Mouse (Mus musculus) urinary bladder, adult 2 months (tissue): ENCODE measurements around the gene Ilf3. TPM values are rescaled to one million over a fixed set of nuclear protein-coding genes. Genes with fewer than 3 reads are reported as not detected.

Source experiments
- DNase-seq: peaks from one replicate; pipeline ENCODE4 v3.0.0; 2022; ENCODE audit warnings: low spot score
- polyA plus RNA-seq: library from polyadenylated mRNA; depleted of rRNA; stranded (reverse); fragments of >200 nt; gene quantifications from 2 replicates; pipeline ENCODE4 v1.2.3, GENCODE M21; 2012

Gene Ilf3
- polyA plus RNA-seq, 1 experiment = 43.9 TPM

DNA sequence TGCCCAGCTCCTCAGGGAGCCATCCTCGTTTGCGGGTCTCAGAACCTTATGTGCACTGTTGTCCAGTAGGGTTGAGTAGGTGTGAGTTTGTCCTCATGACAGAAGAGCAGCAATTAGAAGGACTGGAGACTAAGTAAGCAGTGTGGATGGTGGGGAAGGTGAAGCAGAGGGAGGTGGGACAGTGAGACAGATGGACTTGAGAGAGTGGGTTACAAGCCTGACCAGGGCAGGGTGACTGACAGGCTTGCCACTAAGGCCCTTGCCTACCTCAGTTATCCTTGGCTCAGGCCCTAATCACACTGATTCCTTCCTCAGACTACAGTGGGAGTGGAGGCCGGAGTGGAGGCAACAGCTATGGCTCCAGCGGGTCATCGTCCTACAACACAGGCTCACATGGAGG lies 36.1 kb downstream of the Ilf3 start:
- DNase-seq = no peak

DNA sequence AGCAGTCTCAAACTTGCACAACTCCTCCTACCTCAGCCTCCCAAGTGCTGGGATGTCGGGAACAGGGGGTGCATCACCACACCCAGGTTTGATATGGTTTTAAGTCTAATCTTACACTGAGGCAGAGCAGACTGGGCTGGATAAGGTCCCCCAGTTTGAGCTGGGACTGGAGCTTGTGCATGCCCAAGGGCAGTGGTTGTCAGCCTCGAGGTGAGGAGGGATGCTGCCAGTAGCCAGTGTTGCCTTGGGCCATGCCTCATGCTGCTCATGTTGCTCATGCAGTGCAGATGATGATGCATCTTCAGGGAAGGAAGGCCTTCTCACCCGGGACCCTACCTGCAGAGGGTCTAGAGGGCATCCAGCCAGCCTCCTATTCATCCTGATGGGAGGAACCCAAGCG lies 37.9 kb downstream of the Ilf3 start:
- DNase-seq = no peak

DNA sequence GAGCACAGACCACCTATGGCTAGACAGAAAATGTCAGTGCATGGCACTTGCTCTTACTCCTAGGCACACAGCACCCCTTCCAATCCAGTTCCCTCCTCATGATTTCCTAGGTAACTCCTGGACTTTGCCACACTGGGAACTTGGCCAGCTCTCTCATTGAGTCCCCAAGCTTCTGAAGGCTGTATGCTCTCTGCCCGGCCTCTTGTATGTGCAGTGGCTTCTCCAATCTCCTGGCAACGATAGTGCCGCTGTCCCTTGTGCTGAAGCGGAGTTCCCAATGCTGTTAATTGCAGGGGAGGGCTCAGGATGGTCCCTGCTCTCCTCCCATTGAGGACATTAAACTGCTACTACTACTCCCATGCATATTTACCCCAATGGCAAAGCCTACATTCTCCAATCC lies 40.3 kb downstream of the Ilf3 start:
- DNase-seq = no peak

GRCm38 (mm10) chr9:21408624-21409023 lies 41.0 kb downstream of the Ilf3 start:
- no peak for DNase-seq

DNA sequence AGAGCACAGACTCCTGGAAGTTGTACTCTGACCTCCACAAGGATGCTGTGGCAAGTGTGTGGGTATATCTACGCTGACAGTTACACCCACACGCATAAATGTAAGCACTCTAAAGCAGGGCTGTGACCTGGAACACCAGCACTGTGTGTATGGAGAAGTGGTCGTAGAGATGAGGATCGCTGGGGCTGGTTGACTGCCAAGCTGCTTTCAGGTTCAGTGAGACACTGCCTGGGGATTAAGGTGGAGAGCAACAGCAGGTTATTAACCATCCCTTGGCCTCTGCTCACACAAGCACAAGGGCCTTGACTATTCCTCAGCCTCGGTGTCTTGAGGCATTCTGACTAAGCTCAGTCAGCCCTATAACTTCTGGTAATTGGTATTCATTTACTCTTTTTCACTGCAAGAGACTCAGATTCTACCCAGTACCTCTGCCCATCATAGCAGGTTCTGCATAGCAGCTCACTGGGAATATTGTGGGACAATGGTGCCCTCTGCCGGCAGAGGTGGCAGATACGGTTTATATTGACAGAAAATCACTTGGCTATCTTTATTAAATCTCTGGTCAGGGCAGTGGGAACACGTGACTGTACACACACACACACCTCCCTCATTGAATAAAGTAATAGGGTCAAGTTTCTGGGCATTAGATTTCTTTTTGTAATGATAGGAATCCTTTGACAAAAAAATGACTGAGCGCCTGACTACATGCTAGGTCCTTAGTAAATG lies 42.1 kb downstream of the Ilf3 start:
- DNase-seq = peak; percentile 66

DNA sequence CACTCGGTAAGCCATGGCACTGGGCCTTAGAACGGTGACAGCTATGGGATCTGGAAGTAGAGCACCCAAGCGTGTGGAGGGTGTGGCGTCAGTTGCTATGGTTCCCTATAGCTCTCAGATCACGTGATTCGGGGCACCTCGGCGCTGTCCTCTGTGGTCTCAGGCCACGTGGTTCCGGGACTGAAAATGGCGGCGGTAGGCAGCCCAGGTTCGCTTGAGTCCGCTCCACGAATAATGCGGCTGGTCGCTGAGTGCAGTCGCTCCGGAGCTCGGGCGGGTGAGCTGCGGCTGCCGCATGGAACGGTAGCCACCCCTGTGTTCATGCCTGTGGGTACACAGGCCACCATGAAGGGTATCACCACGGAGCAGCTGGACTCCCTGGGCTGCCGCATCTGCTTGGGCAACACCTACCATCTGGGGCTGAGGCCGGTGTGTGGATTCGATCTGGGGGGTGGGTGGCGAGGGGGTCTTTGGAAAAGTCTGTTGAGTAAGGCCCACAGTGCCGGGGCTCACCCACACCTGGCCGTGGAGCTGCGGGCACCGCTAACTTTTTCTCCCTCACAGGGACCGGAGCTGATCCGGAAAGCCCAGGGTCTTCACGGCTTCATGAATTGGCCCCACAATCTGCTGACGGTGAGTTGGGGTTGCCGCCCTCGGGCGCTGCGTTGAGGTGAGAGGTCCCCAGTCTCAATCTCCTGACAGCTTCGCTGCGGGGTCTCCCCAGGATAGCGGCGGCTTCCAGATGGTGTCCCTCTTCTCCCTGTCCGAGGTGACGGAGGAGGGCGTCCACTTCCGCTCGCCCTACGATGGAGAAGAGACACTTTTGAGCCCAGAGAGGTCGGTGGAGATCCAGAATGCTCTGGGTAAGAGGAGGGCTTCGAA lies 44.2 kb downstream of the Ilf3 start, which contains the start of gene Qtrt1:
Qtrt1 (plus strand) TSS at position 169 of the 882 bp plus-strand sequence.
- DNase-seq = peak; percentile 65

DNA sequence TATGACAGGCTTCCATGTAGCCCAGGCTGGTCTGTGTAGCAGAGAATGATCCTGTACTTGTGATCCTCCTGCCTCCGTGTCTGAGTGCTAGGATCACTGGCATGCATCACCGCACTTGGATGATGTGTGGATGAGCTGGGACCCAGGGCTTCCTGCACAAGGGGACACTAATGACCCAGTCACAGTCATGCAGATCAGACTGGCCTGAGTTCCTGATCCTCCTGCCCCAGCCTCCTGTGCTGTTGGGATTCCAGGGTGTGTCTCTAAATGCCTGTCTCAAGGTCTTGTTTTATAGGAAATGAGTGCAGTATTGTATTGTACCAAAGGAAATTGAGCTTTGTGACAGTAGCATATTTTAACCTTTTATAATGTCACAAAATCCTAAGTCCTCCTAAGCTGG lies 50.2 kb downstream of the Ilf3 start:
- DNase-seq = no peak

- no peak for DNase-seq
These were observed 52.0 kb downstream of the Ilf3 start for GRCm38 (mm10) chr9:21419646-21420045.

GRCm38 (mm10) chr9:21424631-21425555 lies 57.2 kb downstream of the Ilf3 start, which contains the start of gene Dnm2:
TSS of gene Dnm2 (plus strand) at chr9:21424908.
- DNase-seq = peak; percentile 90

GRCm38 (mm10) chr9:21425556-21425945 lies 57.9 kb downstream of the Ilf3 start:
- DNase-seq = no peak

- DNase-seq = no peak
These were observed 58.3 kb downstream of the Ilf3 start for GRCm38 (mm10) chr9:21426013-21426412.

DNA sequence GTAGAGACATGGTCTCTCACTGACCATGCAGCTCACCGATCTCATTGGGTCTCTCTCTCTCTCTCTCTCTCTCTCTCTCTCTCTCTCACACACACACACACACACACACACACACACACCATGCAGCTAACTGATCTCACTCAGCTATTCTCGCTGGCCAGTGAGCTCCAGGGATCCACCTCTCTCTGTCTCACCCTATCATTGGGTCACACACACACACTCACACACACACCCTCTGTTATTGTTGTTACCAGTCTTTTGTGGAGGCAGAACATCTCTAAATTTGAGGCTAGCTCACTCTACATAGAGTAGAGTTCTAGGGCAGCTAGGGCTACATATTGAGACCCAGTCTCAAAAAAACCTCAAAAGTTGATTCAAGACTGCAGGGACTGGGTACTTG lies 58.9 kb downstream of the Ilf3 start:
- DNase-seq = no peak

DNA sequence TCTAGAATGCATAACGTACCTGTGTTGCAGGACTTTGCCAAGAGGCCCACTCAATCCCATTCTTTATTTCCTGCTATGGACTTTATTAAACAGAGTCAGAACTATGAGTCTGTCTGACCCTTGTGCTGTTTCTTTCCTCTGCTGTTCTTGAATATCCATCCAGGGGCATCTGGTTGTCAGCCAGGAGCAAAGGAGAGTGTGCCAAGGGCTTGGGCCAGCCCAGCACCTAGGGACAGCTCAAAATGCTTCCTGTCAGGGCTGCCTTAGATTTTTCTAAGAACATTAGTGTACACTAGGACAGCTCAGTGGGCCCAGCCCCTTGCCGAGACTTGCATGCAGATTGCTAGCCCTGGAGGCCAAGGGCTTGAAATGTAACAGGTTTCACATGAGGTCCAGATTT lies 60.1 kb downstream of the Ilf3 start:
- no peak for DNase-seq

GRCm38 (mm10) chr9:21428178-21428577 lies 60.5 kb downstream of the Ilf3 start:
- DNase-seq = no peak

DNA sequence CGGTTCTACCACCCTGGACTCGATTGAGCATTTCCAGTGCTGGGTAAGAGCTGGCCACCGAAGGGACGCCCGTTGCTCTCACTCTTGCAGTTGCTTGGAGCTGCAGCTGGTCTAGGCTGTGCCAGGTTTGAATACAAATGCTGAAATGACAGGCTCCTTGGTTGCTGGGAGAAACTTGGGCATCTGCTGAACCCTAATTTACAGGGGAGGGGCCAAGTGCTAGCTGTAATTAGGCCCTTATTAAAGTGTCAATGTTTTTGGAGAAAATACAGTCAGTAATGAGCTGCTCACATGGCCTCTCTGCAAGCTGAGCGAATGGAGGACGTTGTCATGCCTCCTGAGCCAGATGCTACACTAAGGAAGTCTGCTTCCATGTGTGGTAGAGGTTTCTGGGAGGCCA lies 63.1 kb downstream of the Ilf3 start:
- no peak for DNase-seq

DNA sequence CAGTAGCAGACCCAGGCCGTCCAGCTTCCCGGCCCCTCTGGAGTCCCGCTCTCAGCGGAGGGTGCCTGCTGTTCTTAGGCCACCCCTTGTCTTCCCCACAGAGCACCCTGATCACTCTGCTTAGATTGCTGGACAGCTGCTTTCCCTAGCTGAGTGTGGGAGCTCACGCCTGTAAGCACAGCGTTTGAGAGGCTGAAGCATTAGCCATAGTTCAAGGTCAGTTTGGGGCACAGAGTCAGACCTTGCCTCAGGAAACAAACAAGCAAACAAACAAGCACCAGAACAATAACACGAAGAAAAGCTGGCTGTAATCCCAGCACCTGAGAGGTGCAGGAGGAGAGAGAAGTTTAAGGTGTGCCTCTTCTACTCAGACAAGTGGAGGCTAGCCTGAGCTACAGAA lies 64.4 kb downstream of the Ilf3 start:
- DNase-seq = no peak

DNA sequence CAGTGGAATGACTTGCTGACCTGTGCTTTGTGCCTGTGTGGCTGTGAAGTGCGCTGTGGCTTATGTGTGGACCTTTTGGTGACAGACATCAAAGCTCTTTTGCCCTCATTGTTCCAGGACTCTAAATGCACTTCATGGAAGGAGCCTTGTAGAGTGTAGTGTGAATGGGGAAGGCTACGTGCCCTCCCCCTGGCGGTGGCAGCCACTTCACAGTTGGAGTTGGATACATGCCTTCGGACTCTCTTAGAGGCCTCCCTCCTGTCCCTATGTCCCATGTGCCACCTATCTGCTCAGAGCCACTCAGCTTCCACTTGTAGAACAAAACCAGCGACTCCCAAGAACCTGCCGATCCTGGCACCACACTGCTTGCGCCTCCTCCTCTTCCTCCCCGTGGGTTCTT lies 66.1 kb downstream of the Ilf3 start:
- no peak for DNase-seq

- DNase-seq = no peak
These were observed 66.7 kb downstream of the Ilf3 start for GRCm38 (mm10) chr9:21434410-21434809.

DNA sequence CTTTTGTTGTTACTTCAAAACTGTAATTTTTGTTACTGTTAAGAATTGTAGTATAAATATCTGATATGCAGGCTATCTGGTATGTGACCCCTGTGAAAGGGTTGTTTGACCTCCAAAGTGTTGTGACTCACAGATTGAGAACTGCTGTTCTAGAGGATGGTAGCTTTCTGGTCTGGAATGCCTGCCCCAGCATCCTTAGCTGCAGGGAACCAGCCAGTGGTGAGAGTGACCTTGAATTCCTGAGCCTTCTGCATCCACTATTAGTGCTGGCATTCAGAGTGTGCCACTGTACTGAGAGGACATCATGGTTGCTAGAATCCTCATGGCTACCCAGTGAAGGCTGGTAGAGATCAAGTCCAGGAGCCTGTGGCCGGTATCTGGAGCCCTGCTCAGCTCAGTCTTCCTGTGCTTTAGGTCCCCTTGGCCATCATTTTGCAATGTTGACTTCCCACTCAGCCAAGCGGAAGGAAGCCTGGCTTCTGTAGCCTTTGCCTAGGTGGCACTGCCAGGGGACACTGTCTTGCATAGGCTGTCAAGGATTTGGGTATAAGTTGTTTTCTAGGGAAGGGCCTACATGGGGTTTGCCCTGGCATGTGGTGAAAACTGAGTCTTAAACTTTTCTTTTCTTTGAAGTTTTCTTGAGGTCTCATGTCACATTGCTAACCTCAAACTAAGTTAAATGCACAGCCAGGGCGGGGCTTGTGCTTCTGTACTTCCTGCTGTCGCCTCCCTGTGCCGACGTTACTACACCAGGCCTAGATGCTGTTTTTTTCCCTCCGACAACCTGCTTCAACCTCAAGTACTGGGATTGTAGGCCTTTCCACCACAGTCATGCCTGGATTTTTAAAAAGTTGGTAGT lies 68.3 kb downstream of the Ilf3 start:
- DNase-seq = no peak

DNA sequence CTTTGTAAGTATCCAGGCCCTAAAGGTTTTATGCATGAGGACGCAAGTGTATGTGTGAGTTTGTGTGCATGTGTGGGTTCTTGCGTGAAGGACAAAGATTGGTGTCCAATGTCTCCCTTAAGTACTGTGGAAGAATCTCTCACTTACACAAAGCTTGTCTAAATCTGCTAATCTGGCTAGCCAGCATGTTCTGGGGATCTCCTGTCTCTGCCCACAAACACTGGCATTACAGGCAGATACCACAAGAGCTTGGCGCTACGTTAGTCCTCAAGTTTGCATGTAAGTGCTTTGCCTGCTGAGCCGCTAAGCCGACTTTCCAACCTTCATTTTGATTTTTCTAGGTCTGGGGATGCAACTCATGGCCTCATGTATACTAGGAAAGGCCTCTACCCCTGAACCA lies 69.9 kb downstream of the Ilf3 start:
- no peak for DNase-seq

DNA sequence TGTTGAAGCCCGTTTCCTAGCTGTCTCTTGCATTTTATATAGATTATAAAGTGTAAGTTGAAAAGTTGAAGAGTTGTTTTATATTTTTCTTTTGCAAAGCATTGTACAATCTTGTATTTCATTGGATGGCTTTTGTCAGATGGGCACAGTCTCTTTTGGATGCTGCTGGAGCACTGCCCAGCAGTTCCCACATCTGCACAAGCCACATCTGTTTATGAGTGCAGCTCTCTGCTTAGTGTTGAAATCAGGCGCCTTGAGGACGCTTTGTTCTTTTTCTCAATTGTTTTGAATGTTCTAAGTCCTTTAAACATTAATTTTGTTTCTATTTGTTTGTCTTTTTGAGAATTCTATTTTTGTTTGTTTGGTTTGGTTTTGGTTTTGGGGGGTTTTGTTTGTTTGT lies 70.5 kb downstream of the Ilf3 start:
- no peak for DNase-seq
